Mouse (Mus musculus): Measurements from ENCODE around the gene Rftn1. TPM values are rescaled to one million over a fixed set of nuclear protein-coding genes. Genes with fewer than 3 reads are reported as not detected.
A peak's percentile ranks its signal among the peaks of the same experiment; 100 is the strongest.

Rftn1 gene
- polyA plus RNA-seq, 1 experiment: 24.7 TPM

DNA sequence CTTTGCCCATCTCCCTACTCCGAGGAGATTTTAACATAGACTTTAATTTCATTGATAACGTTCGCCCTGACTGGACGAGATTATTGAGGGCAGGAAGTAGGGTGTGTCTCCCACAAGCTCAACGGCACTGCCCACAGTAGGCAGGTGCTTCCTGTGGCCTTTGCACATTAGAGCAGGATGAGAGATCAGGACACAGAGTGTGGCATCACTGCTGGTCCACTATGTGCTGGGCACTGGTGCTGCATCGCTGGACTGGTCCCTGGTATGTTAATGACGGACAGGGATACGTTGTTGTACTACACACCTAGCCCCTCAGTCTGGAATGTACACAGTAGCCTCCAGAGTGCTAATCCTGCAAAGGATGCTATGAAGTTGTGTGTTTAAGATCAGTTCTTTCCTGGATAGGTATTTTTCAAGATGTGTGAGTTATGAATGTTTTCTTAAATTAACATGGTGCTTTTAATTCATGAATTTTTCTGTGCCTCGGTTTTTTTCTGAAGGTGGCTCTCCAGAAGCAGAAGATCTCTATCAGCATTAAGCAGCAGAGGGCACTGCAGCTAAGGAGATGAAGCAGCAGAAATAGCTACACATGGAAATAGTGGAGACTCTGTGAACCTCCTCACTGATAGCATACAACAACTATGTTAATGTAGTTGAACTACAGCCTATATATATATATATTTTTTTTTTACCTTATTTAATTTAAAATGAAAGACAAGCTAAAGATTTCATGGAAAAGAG is 221.8 kb downstream of the Rftn1 start:
- Histone ChIP-seq H3K4me3 (ENCODE audit: low read depth, low read length) (no peak overlapping the region), H3K4me1 (ENCODE audit: control insufficient read depth, insufficient read depth, insufficient read length, low read length) (no peaks in the 10 kb centered on the region), H3K36me3 (ENCODE audit: control insufficient read depth, insufficient read depth, low read length) (no peaks in the 10 kb centered on the region), H3K27me3 (ENCODE audit: control insufficient read depth, insufficient read depth, low read length) (no peaks in the 10 kb centered on the region), H3K27ac (ENCODE audit: insufficient read depth, low read depth, low read length) (no peak overlapping the region)
- WGBS: 25% methylated on average over 9 of the region's 9 CpGs
- no peak for TF ChIP-seq POLR2A (IDR thresholded peaks at IDR 0.05; ENCODE audit: low read depth, low read length)
- TF ChIP-seq CTCF (IDR thresholded peaks at IDR 0.05; ENCODE audit: extremely low read depth, insufficient read length, insufficient replicate concordance, low read depth, low read length): no peak

DNA sequence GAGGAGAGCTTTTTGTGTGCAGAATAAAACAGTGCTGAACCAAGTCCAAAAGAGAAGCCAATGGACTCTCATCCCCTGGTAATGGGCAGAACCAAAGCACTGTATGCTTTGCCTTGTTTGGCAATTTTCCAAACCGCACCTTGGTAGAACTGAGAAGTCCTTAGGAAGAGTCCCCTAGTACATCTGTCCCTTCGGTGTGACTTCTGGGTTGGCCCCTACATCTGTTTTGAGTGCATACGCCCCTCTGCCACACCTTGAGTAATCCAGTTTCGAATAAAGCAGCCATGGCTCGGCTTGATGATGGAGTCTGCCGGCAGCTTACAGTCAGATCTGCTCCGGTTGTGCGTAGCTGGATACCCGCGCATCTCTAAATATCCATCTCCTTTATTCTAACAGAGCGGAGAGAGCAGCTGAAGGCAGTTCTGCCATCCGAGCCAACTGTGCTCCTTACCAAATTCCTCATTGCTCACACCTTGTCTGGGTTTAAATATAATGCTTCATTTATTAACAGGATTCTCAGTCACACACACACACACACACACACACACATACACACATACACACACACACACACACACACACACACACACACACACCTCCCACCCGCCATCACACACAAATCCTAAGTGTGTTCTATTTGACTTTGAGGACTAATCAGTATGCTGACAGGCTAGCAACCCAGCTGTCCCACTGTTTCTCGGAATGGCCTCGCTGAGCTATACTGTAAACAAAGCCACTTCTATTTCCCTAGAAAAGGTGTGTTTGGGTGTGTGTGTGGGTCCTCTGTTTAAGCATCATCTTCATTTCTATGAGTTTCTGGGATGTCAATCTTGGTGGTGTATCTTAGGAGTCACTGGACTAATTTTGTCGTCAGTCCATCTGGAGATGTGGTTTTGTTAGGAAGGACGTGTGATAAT is 224.4 kb downstream of the Rftn1 start:
- Histone ChIP-seq H3K4me1 (ENCODE audit: control insufficient read depth, insufficient read depth, insufficient read length, low read length) (no peaks in the 10 kb centered on the region), H3K36me3 (ENCODE audit: control insufficient read depth, insufficient read depth, low read length) (no peaks in the 10 kb centered on the region), H3K27me3 (ENCODE audit: control insufficient read depth, insufficient read depth, low read length) (no peaks in the 10 kb centered on the region), H3K27ac (ENCODE audit: insufficient read depth, low read depth, low read length) (no peak overlapping the region), H3K4me3 (ENCODE audit: low read depth, low read length) (no peak overlapping the region)
- 80% methylated on average over 17 of the region's 17 CpGs for WGBS
- TF ChIP-seq CTCF (IDR thresholded peaks at IDR 0.05; ENCODE audit: extremely low read depth, insufficient read length, insufficient replicate concordance, low read depth, low read length) (no peak), POLR2A (IDR thresholded peaks at IDR 0.05; ENCODE audit: low read depth, low read length) (no peak)

DNA sequence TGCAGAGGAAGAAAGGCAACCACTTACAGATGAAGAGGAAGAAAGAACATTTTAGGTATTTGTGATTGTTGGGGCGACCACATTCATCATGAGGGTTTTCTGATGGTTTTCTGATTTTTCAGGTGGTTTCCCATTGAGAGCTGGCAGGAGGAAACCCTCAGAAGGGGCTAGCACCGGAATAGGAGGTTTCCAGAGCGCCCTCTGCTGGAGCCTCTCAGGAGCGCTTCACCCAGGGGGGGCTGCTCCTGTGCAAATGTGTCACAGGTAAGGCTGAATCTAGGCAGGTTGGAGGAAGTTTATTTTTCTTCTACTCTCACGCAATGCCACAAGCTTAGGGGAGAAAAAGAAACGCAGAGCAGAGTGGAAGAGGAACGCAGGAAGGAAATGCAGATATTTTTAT is 225.4 kb downstream of the Rftn1 start:
- WGBS: 75% methylated on average over 7 of the region's 7 CpGs
- no peaks in the 10 kb centered on the region for H3K4me1 ChIP-seq (ENCODE audit: control insufficient read depth, insufficient read depth, insufficient read length, low read length)
- no peak for TF ChIP-seq CTCF (IDR thresholded peaks at IDR 0.05; ENCODE audit: extremely low read depth, insufficient read length, insufficient replicate concordance, low read depth, low read length)
- no peak for TF ChIP-seq POLR2A (IDR thresholded peaks at IDR 0.05; ENCODE audit: low read depth, low read length)
- no peaks in the 10 kb centered on the region for H3K36me3 ChIP-seq (ENCODE audit: control insufficient read depth, insufficient read depth, low read length)
- no peak overlapping the region for H3K4me3 ChIP-seq (ENCODE audit: low read depth, low read length)
- H3K27ac ChIP-seq (ENCODE audit: insufficient read depth, low read depth, low read length): no peak overlapping the region
- H3K27me3 ChIP-seq (ENCODE audit: control insufficient read depth, insufficient read depth, low read length): no peaks in the 10 kb centered on the region

GRCm38 (mm10) chr17:49964471-49964870 is 226.0 kb downstream of the Rftn1 start:
- H3K4me3 ChIP-seq (ENCODE audit: low read depth, low read length): no peak overlapping the region
- no peaks in the 10 kb centered on the region for H3K27me3 ChIP-seq (ENCODE audit: control insufficient read depth, insufficient read depth, low read length)
- WGBS: 87% methylated on average over 6 of the region's 6 CpGs
- no peaks in the 10 kb centered on the region for H3K4me1 ChIP-seq (ENCODE audit: control insufficient read depth, insufficient read depth, insufficient read length, low read length)
- no peaks in the 10 kb centered on the region for H3K36me3 ChIP-seq (ENCODE audit: control insufficient read depth, insufficient read depth, low read length)
- no peak overlapping the region for H3K27ac ChIP-seq (ENCODE audit: insufficient read depth, low read depth, low read length)
- TF ChIP-seq CTCF (IDR thresholded peaks at IDR 0.05; ENCODE audit: extremely low read depth, insufficient read length, insufficient replicate concordance, low read depth, low read length): no peak

DNA sequence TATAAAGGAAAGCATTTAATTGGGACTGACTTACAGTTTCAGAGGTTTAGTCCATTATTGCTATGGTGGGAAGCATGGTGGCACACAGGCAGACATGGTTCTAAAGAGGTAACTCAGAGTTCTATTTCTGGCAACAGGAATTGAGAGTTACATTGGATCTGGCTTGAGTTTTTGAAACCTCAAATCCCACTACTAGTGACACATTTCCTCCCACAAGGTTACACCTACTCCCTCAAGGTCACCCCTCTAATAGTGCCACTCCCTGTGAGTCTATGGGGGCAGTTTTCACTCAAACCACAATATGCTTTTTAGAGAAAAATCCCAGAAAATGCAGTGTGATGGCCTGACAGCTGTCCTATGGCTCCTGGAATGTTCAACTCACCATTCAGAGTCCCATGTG is 231.5 kb downstream of the Rftn1 start:
- no peak overlapping the region for H3K4me3 ChIP-seq (ENCODE audit: low read depth, low read length)
- H3K27me3 ChIP-seq (ENCODE audit: control insufficient read depth, insufficient read depth, low read length): no peaks in the 10 kb centered on the region
- TF ChIP-seq POLR2A (IDR thresholded peaks at IDR 0.05; ENCODE audit: low read depth, low read length) (no peak), CTCF (IDR thresholded peaks at IDR 0.05; ENCODE audit: extremely low read depth, insufficient read length, insufficient replicate concordance, low read depth, low read length) (no peak)

GRCm38 (mm10) chr17:49951856-49952607 is 238.4 kb downstream of the Rftn1 start:
- H3K4me3 ChIP-seq (ENCODE audit: low read depth, low read length): peak overlapping the region; percentile 37
- 39% methylated on average over 22 of the region's 22 CpGs for WGBS
- no peak overlapping the region for H3K27ac ChIP-seq (ENCODE audit: insufficient read depth, low read depth, low read length)
- H3K27me3 ChIP-seq (ENCODE audit: control insufficient read depth, insufficient read depth, low read length): no peaks in the 10 kb centered on the region
- H3K36me3 ChIP-seq (ENCODE audit: control insufficient read depth, insufficient read depth, low read length): no peaks in the 10 kb centered on the region
- H3K4me1 ChIP-seq (ENCODE audit: control insufficient read depth, insufficient read depth, insufficient read length, low read length): no peaks in the 10 kb centered on the region
- TF ChIP-seq POLR2A (IDR thresholded peaks at IDR 0.05; ENCODE audit: low read depth, low read length): no peak
- TF ChIP-seq CTCF (IDR thresholded peaks at IDR 0.05; ENCODE audit: extremely low read depth, insufficient read length, insufficient replicate concordance, low read depth, low read length): no peak

More for the DNA sequence above, 231.5 kb downstream of the Rftn1 start:
- H3K27ac ChIP-seq (ENCODE audit: insufficient read depth, low read depth, low read length): no peak overlapping the region
- H3K4me1 ChIP-seq (ENCODE audit: control insufficient read depth, insufficient read depth, insufficient read length, low read length): no peaks in the 10 kb centered on the region
- H3K36me3 ChIP-seq (ENCODE audit: control insufficient read depth, insufficient read depth, low read length): no peaks in the 10 kb centered on the region
